Mouse (Mus musculus) intestine, embryonic 16.5 days (tissue): ENCODE measurements at regions not wholly inside any gene's neighbourhood (a gene's known extent, or its start where the extent isn't known, plus 50 kb on each side); places are given as distances from the start of the nearest gene placed in this dataset.

Experiments used
- ATAC-seq: fragments of 200-750 bp; cut with Nextera tagmentation; 2 replicates; pipeline ENCODE4 v1.8.0; 2017; ENCODE audit warnings: moderate TSS enrichment, moderate library complexity
- H3K27ac ChIP-seq: fragments of 300-500 bp; sonication (generic); 2 replicates; pipeline ENCODE4 v1.5.1; 2014; ENCODE audit warnings: mild to moderate bottlenecking, low read length
- H3K27me3 ChIP-seq: fragments of 300-500 bp; sonication (generic); replicated peaks from 2 replicates; pipeline ENCODE4 v1.6.1; 2014; ENCODE audit warnings: low read length, control low read depth, mixed read lengths; ENCODE audit not compliant: control insufficient read depth, insufficient read depth
- H3K36me3 ChIP-seq: fragments of 300-500 bp; sonication (generic); 2 replicates; pipeline ENCODE4 v1.6.1; 2014; ENCODE audit warnings: low read length, control low read depth; ENCODE audit not compliant: control insufficient read depth, insufficient read depth
- H3K4me1 ChIP-seq: fragments of 300-500 bp; sonication (generic); 2 replicates; pipeline ENCODE4 v1.6.1; 2014; ENCODE audit warnings: low read length, control low read depth, mixed read lengths; ENCODE audit not compliant: control insufficient read depth, insufficient read depth
- H3K4me2 ChIP-seq: fragments of 300-500 bp; sonication (generic); 2 replicates; pipeline ENCODE4 v1.6.1; 2014; ENCODE audit warnings: low read depth, low read length, control low read depth
- H3K4me3 ChIP-seq: fragments of 300-500 bp; sonication (generic); 2 replicates; pipeline ENCODE4 v1.5.1; 2014; ENCODE audit warnings: mild to moderate bottlenecking, low read length
- H3K9ac ChIP-seq: fragments of 300-500 bp; sonication (generic); 2 replicates; pipeline ENCODE4 v1.6.1; 2014; ENCODE audit warnings: low read depth, low read length
- H3K9me3 ChIP-seq: fragments of 300-500 bp; sonication (generic); 2 replicates; pipeline ENCODE4 v1.6.1; 2016; ENCODE audit warnings: low read length, control low read depth; ENCODE audit not compliant: control insufficient read depth
- WGBS: fragments of 180-500 bp; shearing (Covaris S2); extraction: QIAGEN DNeasy Blood & Tissue Kit; methylation state at CpG from one replicate; pipeline ENCODE4 v1.1.7; 2014; 5-methylcytosine and 5-hydroxymethylcytosine counted together

- Histone ChIP-seq H3K9ac (no peak overlapping the region), H3K27me3 (no peaks in the 10 kb centered on the region), H3K9me3 (no peaks in the 10 kb centered on the region), H3K4me1 (no peaks in the 10 kb centered on the region), H3K4me2 (no peak overlapping the region), H3K36me3 (no peaks in the 10 kb centered on the region), H3K4me3 (no peak overlapping the region), H3K27ac (no peak overlapping the region)
- ATAC-seq, result no peak
- WGBS, result 21% methylated on average over 5 of the region's 5 CpGs
Observed at GRCm38 (mm10) chr9:113601451-113601850, 106.6 kb downstream of the Pdcd6ip start.

- WGBS, result 59% methylated on average over 6 of the region's 6 CpGs
- H3K27ac ChIP-seq, result no peak overlapping the region
- H3K36me3 ChIP-seq, result no peaks in the 10 kb centered on the region
- H3K9ac ChIP-seq, result no peak overlapping the region
- H3K4me3 ChIP-seq, result no peak overlapping the region
- no peaks in the 10 kb centered on the region for H3K4me1 ChIP-seq
- H3K27me3 ChIP-seq, result no peaks in the 10 kb centered on the region
- no peaks in the 10 kb centered on the region for H3K9me3 ChIP-seq
- H3K4me2 ChIP-seq, result no peak overlapping the region
- no peak for ATAC-seq
Observed at GRCm38 (mm10) chr9:113587260-113587659, 120.8 kb downstream of the Pdcd6ip start.

- no peak for ATAC-seq
- no peak overlapping the region for H3K4me3 ChIP-seq
- no peak overlapping the region for H3K4me2 ChIP-seq
- H3K9me3 ChIP-seq, result no peaks in the 10 kb centered on the region
- H3K27me3 ChIP-seq, result no peaks in the 10 kb centered on the region
- H3K9ac ChIP-seq, result no peak overlapping the region
- WGBS, result 89% methylated on average over 4 of the region's 4 CpGs
- no peaks in the 10 kb centered on the region for H3K36me3 ChIP-seq
- no peaks in the 10 kb centered on the region for H3K4me1 ChIP-seq
- H3K27ac ChIP-seq, result no peak overlapping the region
Observed at GRCm38 (mm10) chr9:113586477-113586876, 121.6 kb downstream of the Pdcd6ip start.

- Histone ChIP-seq H3K4me2 (no peak overlapping the region), H3K9ac (no peak overlapping the region), H3K27me3 (no peaks in the 10 kb centered on the region), H3K27ac (no peak overlapping the region), H3K9me3 (no peaks in the 10 kb centered on the region), H3K36me3 (no peaks in the 10 kb centered on the region), H3K4me1 (no peaks in the 10 kb centered on the region), H3K4me3 (no peak overlapping the region)
- ATAC-seq, result no peak
- 80% methylated on average over 9 of the region's 9 CpGs for WGBS
Observed at GRCm38 (mm10) chr9:113578221-113578620, 129.8 kb downstream of the Pdcd6ip start.

GRCm38 (mm10) chr9:113568849-113569248, 139.2 kb downstream of the Pdcd6ip start:
- Histone ChIP-seq H3K27me3 (no peaks in the 10 kb centered on the region), H3K9ac (no peak overlapping the region), H3K27ac (no peak overlapping the region), H3K36me3 (no peaks in the 10 kb centered on the region), H3K4me1 (no peaks in the 10 kb centered on the region), H3K4me3 (no peak overlapping the region), H3K9me3 (no peaks in the 10 kb centered on the region), H3K4me2 (no peak overlapping the region)
- no peak for ATAC-seq
- 74% methylated on average over 1 of the region's 1 CpGs for WGBS

- no peak overlapping the region for H3K9ac ChIP-seq
- no peak for ATAC-seq
- H3K4me3 ChIP-seq, result no peak overlapping the region
- H3K4me1 ChIP-seq, result no peaks in the 10 kb centered on the region
- H3K27me3 ChIP-seq, result no peaks in the 10 kb centered on the region
- H3K27ac ChIP-seq, result no peak overlapping the region
- H3K36me3 ChIP-seq, result no peaks in the 10 kb centered on the region
- WGBS, result 78% methylated on average over 1 of the region's 1 CpGs
- H3K9me3 ChIP-seq, result no peaks in the 10 kb centered on the region
- no peak overlapping the region for H3K4me2 ChIP-seq
Observed at GRCm38 (mm10) chr9:113567705-113568104, 140.4 kb downstream of the Pdcd6ip start.

- no peaks in the 10 kb centered on the region for H3K36me3 ChIP-seq
- H3K9ac ChIP-seq, result no peak overlapping the region
- no peaks in the 10 kb centered on the region for H3K9me3 ChIP-seq
- H3K27ac ChIP-seq, result no peak overlapping the region
- no peaks in the 10 kb centered on the region for H3K27me3 ChIP-seq
- WGBS, result 51% methylated on average over 3 of the region's 3 CpGs
- H3K4me3 ChIP-seq, result no peak overlapping the region
- ATAC-seq, result no peak
- H3K4me1 ChIP-seq, result no peaks in the 10 kb centered on the region
- H3K4me2 ChIP-seq, result no peak overlapping the region
Observed at GRCm38 (mm10) chr9:113566620-113567019, 141.4 kb downstream of the Pdcd6ip start.

GRCm38 (mm10) chr9:113553911-113554310, 154.1 kb downstream of the Pdcd6ip start:
- H3K36me3 ChIP-seq, result no peaks in the 10 kb centered on the region
- no peaks in the 10 kb centered on the region for H3K9me3 ChIP-seq
- no peak overlapping the region for H3K27ac ChIP-seq
- H3K4me3 ChIP-seq, result no peak overlapping the region
- no peak overlapping the region for H3K4me2 ChIP-seq
- no peaks in the 10 kb centered on the region for H3K4me1 ChIP-seq
- no peak overlapping the region for H3K9ac ChIP-seq
- WGBS, result 89% methylated on average over 12 of the region's 12 CpGs
- ATAC-seq, result no peak
- H3K27me3 ChIP-seq, result no peaks in the 10 kb centered on the region

- H3K9ac ChIP-seq, result no peak overlapping the region
- H3K36me3 ChIP-seq, result no peaks in the 10 kb centered on the region
- 42% methylated on average over 3 of the region's 3 CpGs for WGBS
- H3K27ac ChIP-seq, result no peak overlapping the region
- no peaks in the 10 kb centered on the region for H3K4me1 ChIP-seq
- ATAC-seq, result no peak
- H3K4me3 ChIP-seq, result no peak overlapping the region
- no peak overlapping the region for H3K4me2 ChIP-seq
- H3K9me3 ChIP-seq, result no peaks in the 10 kb centered on the region
- H3K27me3 ChIP-seq, result no peaks in the 10 kb centered on the region
Observed at GRCm38 (mm10) chr9:113547458-113547857, 160.6 kb downstream of the Pdcd6ip start.

GRCm38 (mm10) chr9:113528586-113528985, 179.5 kb downstream of the Pdcd6ip start:
- WGBS, result 81% methylated on average over 2 of the region's 2 CpGs
- no peaks in the 10 kb centered on the region for H3K9me3 ChIP-seq
- H3K9ac ChIP-seq, result no peak overlapping the region
- H3K27me3 ChIP-seq, result no peaks in the 10 kb centered on the region
- no peak overlapping the region for H3K4me2 ChIP-seq
- no peak for ATAC-seq
- no peaks in the 10 kb centered on the region for H3K36me3 ChIP-seq
- H3K4me3 ChIP-seq, result no peak overlapping the region
- no peak overlapping the region for H3K27ac ChIP-seq
- H3K4me1 ChIP-seq, result no peaks in the 10 kb centered on the region
